Mouse (Mus musculus) megakaryocyte-erythroid progenitor cell, adult 5-6 weeks (primary cell): Measurements from ENCODE around the gene Pclo. TPM values are rescaled to one million over a fixed set of nuclear protein-coding genes. Genes with fewer than 3 reads are reported as not detected.
"Not testable (repeated sequence)": the region's sequence is repeated elsewhere in the genome, so short reads cannot be mapped to it uniquely, and the experiment has no call there.

Experiments
- ATAC-seq: replicated peaks from 2 replicates; pipeline ENCODE4 v1.8.0; 2016; ENCODE audit warnings: mild to moderate bottlenecking, inconsistent platforms; ENCODE audit not compliant: severe bottlenecking, poor library complexity, low FRiP score, low TSS enrichment
- total RNA-seq, 2 experiments: library from RNA; stranded (forward) in 1 of 2; stranded (reverse) in 1 of 2; fragments of 200-1000, 215-1000 nt in 1 of 2; fragments of >200 nt in 1 of 2; fragmentation: Nextera tagmentation in 1 of 2; gene quantifications; 2 replicates each; pipeline ENCODE4 v1.2.3; 2014 to 2017

The Pclo gene
- not detected in 2 replicates for total RNA-seq (2014; fragmentation: Nextera tagmentation)
- total RNA-seq (2017), result not detected in 2 replicates

GRCm38 (mm10) chr5:14514631-14515523 is at the start of gene Pclo:
Pclo (plus strand) TSS chr5:14514918.
- ATAC-seq, result peak; percentile 79

GRCm38 (mm10) chr5:14494431-14494830 is 20.3 kb upstream of the Pclo start:
- ATAC-seq, result not testable (repeated sequence)

GRCm38 (mm10) chr5:14508522-14508921 is 6.2 kb upstream of the Pclo start:
- no peak for ATAC-seq

DNA sequence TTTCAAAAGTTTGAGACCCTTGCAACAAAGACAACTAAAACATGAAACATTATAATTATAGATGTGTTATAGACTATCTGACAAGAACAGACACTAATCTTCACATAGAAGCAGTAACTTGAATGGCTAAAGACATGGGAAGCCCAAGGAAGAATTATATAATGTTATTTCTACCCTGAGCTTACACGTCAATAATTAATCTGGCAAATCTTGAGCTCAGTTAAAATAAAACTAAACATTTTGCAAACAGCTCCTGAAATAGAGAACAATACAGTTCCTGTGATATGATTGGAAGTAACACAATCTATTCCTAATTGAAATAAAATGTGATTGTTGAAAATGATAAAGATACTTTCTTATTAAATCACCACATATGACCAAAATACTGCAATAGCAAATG is 5.1 kb upstream of the Pclo start:
- no peak for ATAC-seq

- no peak for ATAC-seq
Observed at GRCm38 (mm10) chr5:14518131-14518832, 3.6 kb downstream of the Pclo start.

DNA sequence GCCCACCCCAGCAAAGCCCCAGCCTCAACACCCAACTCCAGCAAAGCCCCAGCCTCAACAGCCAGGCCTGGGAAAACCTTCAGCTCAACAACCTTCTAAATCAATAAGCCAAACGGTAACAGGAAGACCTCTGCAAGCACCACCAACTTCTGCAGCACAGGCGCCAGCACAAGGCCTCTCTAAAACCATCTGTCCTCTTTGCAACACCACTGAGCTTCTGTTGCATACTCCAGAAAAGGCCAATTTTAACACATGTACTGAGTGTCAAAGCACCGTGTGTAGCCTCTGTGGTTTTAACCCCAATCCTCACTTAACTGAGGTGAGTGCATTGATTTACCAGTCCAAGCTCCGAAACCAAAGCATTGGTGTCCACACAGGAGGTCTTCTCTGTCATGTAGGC is 7.3 kb downstream of the Pclo start:
- no peak for ATAC-seq

DNA sequence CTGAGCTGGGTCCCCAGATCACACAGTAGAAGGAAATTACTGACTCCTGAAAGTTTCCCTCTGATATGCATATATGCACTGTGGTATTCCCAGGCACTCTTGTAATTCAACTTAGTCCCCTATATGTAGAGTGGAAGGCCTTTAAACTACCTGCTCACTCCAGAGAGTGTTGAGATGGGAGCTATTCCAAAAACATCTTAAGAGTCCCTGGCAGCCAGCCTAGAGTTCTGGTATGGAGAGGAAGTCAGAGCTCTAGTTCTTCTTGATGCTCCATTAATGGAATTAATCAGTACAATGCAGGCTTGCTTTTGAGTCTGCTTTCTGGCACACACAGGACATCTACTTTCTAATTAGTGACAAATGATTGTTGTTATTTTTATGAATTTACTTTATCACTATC is 11.3 kb downstream of the Pclo start:
- no peak for ATAC-seq

DNA sequence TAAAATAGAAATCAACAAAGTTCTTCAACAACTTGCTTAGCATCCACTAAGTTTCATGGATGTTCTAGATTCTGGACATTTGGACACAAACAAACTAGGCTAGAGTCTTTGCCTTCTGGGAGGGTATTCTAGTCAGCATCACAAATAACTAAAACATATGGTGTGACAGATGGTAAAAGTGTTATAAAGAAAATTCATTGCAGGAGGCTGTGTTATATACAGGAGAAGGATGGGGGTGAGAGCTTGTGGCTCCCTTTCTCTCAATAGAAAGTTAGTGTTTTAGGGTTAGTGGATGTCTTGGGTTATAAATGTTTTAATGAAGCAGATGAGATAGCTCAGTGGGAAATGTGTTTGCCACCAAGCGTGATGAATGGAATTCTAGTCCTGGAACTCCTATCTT is 13.1 kb downstream of the Pclo start:
- no peak for ATAC-seq

GRCm38 (mm10) chr5:14531906-14532305 is 17.2 kb downstream of the Pclo start:
- no peak for ATAC-seq

- ATAC-seq, result no peak
Observed at GRCm38 (mm10) chr5:14539346-14539745, 24.6 kb downstream of the Pclo start.

- ATAC-seq, result no peak
Observed at GRCm38 (mm10) chr5:14539961-14540627, 25.4 kb downstream of the Pclo start.

DNA sequence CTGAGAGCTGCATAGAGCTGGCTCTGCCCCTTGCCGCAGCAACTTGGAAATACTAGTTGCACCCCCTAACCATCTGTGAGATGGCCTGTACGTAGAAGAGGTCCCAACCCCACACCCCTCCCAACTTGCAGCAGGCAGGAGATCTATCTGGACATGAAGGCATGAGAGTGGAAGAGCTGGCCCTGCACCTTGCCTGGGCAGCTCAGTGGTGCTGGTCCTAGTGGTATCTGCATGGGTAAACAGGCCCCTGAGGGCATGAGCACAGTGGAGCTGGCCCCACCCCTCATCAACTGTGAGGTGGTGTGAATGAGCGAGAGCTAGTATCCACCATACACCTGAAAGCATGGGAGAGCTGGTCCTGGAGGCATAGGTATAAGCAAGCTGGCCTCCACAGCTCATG is 60.9 kb downstream of the Pclo start:
- no peak for ATAC-seq

DNA sequence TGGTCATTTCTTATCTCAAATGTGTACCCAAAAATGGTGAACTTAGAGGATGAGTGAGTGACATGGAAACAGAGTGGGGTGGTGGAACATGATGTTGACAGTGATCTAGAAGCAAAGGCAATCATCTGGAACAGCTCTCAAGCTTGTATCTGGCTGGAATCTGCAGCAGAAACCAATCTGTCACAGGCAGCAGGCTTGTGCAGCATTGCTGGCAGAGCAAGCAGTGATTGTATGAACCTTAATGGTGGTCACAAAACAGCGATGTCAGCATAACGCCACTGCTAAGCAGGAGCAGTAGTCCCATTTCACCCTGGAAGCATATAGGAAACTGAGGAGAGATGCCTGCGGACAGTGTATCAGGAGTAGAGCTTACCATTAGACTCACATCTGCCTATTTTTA is 76.8 kb downstream of the Pclo start:
- ATAC-seq, result no peak

GRCm38 (mm10) chr5:14595426-14596013 is 80.8 kb downstream of the Pclo start:
- no peak for ATAC-seq

GRCm38 (mm10) chr5:14608318-14608717 is 93.6 kb downstream of the Pclo start:
- ATAC-seq, result no peak

DNA sequence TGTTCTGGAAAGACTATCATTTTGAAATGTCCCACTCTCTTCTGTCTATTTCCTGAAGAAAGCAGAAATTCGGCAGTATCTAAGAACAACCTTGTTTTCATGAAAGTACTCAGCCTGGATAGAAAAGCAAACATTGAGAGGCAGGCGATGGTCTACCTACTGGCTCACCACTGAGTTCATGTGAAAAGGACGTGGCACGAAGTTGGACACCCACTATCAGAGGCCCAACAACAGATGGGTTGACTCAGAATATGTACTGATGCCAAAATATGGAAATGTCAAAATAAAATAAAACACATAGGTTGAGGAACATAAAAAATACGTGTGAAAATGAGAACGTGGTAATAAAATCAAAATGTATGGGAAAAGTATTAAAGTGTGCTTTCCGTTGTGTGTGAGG is 106.4 kb downstream of the Pclo start:
- no peak for ATAC-seq

DNA sequence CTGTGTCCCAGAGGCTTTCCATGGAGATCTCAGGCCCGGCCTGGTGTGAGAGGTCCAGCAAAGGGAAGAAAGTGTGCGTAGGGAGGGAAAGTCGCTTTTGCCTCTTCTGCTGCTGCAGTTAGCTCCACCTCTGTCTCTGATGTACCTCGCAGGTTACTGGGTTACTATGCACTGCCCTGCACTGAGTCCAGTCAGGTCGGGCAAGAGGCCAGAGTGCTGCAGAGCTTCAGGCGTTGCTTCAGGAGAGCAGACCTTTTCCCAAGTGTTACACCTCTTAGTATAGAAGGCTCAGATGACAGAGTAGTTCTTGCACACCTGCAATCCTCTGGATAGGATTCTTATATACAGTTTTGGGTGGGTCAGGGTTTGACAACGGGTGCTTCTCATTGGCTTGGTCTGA is 108.6 kb downstream of the Pclo start:
- no peak for ATAC-seq

DNA sequence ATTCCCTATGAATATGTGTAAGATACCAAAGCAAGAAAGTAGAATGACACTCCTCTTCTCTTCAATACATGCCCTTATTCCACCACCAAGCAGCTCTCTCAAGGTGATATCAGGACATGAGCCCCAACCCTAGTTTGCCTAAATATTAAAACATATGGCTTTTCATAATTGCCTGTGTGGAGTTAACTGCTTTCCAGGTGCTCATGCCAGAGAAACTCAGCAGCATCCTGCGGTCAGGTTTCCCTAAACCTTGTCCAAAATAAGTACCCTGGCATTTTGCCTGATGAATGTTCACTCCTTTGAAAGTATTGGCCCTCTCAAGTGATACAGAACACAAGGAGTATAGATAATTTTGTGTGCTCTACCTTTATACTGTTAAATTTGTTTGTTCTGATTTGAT is 126.5 kb downstream of the Pclo start:
- ATAC-seq, result no peak

DNA sequence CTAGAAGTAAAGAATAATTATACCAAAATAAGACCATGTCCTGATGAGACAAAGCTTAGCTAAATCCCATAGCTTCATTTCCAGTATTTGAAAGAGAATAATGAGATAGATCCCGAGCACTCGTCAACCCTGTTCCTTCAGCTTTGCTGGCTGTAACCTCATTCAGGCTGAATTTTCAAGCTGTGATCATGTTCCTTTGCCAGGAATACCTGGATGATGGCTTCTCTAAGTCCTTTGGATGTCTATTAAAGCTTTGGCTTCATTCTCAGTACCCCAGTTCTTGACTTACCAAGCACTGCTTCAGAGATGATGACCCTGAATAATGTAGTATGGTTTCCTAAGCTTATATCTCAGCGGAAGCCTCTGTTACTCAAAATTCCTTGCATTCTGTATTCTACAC is 131.1 kb downstream of the Pclo start:
- no peak for ATAC-seq

GRCm38 (mm10) chr5:14660637-14661036 is 145.9 kb downstream of the Pclo start:
- ATAC-seq, result no peak
